Mouse (Mus musculus): ENCODE measurements at regions not wholly inside any gene's neighbourhood (a gene's known extent, or its start where the extent isn't known, plus 50 kb on each side); places are given as distances from the start of the nearest gene placed in this dataset.

DNA sequence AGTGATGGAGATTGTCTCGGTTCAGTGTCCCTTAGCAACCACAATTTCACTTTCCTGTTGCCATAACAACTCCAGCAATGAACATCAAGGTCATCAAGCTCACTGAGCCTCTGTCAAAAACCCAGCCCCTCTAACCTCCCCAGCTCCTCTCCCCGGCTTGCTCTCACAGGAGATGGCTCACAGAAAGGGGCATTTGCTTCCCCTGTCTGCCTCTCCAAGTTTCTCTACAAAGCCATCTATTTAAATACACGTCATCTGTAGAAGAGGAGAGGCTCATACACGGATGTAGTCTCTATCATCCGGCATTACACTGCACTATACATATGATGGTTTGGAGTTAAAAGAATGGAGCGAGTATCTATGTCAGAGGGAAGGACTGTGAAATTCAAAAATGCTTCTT, 637.4 kb upstream of the Adamts9 start:
- TF ChIP-seq CTCF (IDR thresholded peaks at IDR 0.05; ENCODE audit: borderline replicate concordance, insufficient read depth, low read depth, low read length): no peak
- TF ChIP-seq POLR2A (IDR thresholded peaks at IDR 0.05; ENCODE audit: borderline replicate concordance, insufficient read depth, low read length): no peak

All from cerebellum, adult 2 months (tissue).